Mouse (Mus musculus) embryo, embryonic 9.5 days (tissue): Measurements from ENCODE around the gene Hsd17b13.

ENCODE experiments used
- DNase-seq: peaks from one replicate; pipeline ENCODE4 v3.0.0-alpha.2; 2017; ENCODE audit errors: extremely low spot score

Gene Hsd17b13

DNA sequence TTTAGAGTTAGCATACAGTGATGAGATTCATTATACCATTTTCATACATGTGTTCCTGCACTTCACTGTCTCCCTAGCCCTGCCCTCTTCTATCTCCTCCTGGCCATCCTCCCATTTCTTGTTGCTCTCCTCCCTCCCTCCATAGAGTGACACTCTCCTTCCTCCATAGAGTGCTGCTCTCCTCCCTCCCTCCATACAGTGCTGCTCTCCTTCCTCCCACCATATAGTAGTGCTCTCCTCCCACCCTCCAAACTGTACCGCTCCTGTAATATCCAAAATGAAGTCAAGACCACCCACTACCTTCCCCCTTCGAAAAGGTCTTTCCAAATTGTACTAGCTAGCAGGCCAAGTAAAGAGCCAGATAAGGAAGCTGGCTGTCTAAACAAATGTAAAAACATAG lies 53.5 kb downstream of the Hsd17b13 start:
- DNase-seq: no peak

DNA sequence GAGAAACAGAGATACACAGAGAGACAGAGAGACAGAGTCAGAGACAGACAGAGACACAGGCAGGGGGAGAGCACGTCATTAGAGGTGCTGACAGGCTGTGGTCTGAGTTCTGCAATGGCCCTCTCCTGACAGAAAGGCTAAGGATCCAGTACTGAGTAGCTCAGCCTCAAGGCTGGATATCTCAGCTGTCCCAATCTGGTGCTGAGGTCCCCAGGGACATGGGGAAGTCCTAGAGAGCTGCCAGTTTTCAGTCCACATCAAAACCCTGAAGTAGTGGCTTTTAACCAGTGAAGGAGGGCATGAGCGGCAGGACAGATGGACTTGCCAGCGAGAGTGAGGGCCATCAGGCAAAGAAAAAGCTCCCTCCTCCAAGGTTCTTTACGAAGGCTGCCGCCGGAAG lies 54.1 kb downstream of the Hsd17b13 start:
- DNase-seq: no peak

GRCm38 (mm10) chr5:103922436-103922835 lies 54.8 kb downstream of the Hsd17b13 start:
- no peak for DNase-seq

DNA sequence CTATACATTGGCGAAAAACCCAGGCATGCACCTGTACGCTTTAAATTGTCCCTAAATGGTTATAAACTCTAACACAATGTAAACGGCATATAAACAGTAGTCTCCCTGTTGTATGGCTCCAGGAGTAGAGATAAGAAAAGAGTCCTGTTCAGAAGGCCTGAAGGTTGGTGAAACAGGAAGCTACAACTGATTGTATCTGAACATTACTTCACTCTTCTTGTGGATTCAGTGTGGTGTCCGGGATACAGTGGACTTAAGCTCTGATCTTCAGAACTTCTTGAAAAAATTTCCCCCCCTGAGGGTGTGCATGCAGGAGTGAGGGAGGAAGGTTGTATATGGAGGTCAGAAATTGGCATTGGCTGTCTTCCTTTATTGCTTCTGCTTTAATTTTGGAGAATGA lies 57.7 kb downstream of the Hsd17b13 start:
- DNase-seq: no peak

- DNase-seq: no peak
These were observed 59.0 kb downstream of the Hsd17b13 start for GRCm38 (mm10) chr5:103918233-103918632.

GRCm38 (mm10) chr5:103917357-103917895 lies 59.8 kb downstream of the Hsd17b13 start:
- DNase-seq: no peak

- no peak for DNase-seq
These were observed 60.4 kb downstream of the Hsd17b13 start for GRCm38 (mm10) chr5:103916595-103917356.

GRCm38 (mm10) chr5:103914335-103915226 lies 62.6 kb downstream of the Hsd17b13 start:
- no peak for DNase-seq

DNA sequence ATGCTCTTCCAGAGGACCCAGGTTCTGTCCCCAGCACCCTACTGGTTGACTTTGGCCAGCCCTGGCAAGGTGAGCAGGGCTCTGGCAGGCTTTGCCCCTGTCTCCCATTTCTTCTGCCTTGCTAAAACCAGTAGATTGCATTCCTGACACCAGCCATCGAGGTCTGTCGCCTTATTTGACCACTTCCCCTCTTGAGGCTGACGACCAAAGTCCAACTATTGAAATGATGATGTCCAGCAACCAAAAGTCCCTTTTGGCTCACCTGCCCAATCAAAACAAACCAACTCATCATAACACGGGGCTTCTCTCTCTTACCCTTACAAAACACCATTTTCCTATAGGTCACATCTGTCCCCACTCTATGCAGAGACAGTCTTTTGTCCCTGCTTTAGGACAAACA lies 64.1 kb downstream of the Hsd17b13 start:
- no peak for DNase-seq

DNA sequence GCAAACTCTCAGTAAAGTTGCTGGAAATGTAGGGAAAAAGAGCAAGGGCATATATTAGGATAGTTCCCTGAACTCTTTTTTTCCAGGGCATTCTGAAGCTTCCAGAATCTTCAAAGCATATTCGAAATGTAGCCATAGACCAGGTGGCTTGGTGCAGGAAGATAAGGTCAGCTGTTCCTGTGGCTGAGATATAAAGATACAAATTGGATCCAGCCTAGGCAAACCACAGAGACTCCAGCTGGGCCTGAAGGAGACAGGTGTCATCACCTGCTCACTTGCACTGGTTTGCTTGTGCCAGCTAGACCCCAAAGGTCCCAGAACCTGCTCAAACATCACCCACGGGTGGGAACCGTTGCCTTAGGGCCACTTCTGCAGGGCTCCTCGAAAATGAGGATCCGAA lies 65.7 kb downstream of the Hsd17b13 start:
- DNase-seq: no peak

- peak; percentile 87 for DNase-seq
These were observed 66.3 kb downstream of the Hsd17b13 start, which contains the start of gene Klhl8 for GRCm38 (mm10) chr5:103910748-103911409. Gene Klhl8, minus strand, starts transcription at chr5:103911259.

DNA sequence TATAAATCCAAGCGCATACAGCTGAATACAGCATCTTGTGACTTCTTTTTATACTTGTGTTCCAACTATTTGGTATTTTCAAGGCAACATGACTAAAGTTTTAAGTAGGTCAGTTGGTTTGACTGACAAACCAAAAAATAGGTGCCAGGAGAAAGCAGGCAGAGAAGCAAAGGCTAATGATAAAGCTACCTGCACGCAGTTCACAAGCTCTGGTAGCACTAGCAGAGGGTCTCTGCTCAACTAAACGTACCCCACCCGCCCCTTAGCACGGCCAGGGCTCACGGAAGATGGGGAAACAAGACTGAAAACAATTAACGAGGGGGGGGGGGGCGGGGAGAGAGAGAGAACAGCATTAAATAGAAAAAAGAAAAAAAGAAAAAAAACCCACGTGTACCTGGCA lies 67.1 kb downstream of the Hsd17b13 start:
- no peak for DNase-seq

- no peak for DNase-seq
These were observed 67.7 kb downstream of the Hsd17b13 start for GRCm38 (mm10) chr5:103909466-103909865.

- DNase-seq: no peak
These were observed 68.4 kb downstream of the Hsd17b13 start for GRCm38 (mm10) chr5:103908851-103909250.

DNA sequence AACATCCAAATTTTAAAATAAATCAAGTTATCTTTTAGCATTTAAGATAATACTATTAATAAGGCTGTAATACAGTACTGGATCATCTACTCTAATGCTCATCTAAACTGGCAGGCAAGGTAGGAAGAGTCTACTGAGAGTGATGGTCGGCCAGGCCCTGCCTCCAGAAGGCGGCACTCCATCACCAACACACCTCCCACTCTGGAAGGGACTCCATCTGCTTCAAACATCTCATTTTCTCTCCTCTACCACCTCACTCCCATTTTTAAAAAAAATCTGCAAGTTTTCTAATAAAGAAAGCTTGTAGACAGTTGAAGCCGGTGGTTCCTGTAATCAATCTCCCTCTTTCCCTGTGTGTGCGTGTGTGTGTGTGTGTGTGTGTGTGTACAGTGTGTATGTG lies 69.4 kb downstream of the Hsd17b13 start:
- DNase-seq: no peak

DNA sequence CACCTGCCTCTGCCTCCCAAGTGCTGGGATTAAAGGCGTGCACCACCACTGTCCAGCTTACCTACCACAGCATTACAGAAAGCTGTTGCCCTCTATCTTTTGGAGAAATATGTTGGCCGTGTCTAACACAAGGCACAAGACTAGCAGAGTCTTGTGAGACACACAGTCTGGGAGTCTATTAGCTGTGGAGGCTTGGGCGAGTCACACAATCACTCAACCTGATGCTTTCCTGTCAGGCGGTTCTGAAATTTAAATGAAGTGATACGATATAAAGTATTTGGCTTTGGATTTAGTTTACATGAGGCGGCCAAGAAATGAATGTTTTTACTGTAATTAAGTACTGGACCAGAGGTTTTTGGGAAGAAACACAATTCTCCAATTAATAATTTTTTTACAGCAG lies 71.0 kb downstream of the Hsd17b13 start:
- DNase-seq: no peak
